Mouse (Mus musculus) erythroblast, embryonic 14.5 days (primary cell): ENCODE measurements around the gene Castor1.

ENCODE experiments used
- GATA1 ChIP-seq: IDR thresholded peaks from 2 replicates; pipeline ENCODE4 v1.6.1; 2012; ENCODE audit warnings: low read length, inconsistent platforms, mixed read lengths
- TAL1 ChIP-seq: IDR thresholded peaks from 3 replicates; pipeline ENCODE4 v1.6.1; 2012; ENCODE audit warnings: low read length, inconsistent platforms, mixed read lengths

DNA sequence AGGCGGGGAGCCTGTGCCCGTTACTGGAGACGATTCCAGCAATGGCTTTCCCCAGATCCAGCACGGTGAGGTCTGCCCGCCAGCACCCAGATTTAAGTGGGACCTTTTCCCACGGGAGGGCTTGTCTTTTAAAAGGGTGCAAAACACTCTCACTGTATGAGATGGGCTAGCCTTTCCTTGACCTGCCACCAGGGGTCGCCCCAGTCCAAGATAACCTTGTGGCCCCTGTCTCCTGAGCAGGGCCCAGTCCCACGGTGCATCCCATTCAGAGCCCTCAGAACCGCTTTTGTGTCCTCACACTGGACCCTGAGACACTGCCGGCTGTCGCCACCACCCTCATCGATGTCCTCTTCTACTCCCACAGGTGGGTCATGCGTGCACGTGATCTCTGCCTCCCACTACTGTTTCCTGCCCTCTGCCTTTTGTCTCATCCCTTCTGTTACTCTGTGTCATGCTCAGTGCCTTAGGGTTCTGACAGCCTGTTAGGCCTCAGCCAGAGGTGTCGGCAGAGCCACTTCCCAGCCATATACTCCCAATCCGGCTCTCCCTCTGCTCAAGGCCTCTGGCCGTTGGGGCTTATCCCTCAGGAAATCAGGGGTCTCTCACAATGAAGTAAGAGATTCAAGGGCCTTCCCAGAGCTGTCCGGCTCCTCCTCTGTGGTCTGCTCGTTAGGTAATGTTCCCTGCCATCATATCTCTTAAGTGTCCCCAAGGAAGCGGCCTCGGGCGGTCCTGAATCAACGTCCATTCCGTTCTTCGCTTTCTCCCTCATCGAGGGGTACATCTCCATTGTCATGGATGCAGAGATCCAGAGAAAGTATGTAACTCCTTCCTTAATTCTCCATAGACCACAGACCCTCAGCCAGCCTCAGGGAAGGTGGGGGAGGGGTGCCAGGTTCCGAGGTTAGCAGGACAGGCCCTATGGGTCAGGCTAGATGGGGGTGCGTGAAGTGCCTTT, 2.7 kb downstream of the Castor1 start:
- TF ChIP-seq GATA1 (no peak), TAL1 (no peak)
